Mouse (Mus musculus) left cerebral cortex, adult 9 months (tissue): ENCODE data around the gene Spata9.
A peak's percentile ranks its signal among the peaks of the same experiment; 100 is the strongest.
"Not testable (repeated sequence)": the region's sequence is repeated elsewhere in the genome, so short reads cannot be mapped to it uniquely, and the experiment has no call there.

Experiments
- DNase-seq, 2 experiments: peaks; one replicate each; pipeline ENCODE4 v3.0.0; 2022; ENCODE audit warnings: low spot score in 2 of 2

The Spata9 gene

GRCm38 (mm10) chr13:75966850-75967249 is at the start of gene Spata9:
Gene Spata9, plus strand, starts transcription at chr13:75967150.
- no peak for DNase-seq

DNA sequence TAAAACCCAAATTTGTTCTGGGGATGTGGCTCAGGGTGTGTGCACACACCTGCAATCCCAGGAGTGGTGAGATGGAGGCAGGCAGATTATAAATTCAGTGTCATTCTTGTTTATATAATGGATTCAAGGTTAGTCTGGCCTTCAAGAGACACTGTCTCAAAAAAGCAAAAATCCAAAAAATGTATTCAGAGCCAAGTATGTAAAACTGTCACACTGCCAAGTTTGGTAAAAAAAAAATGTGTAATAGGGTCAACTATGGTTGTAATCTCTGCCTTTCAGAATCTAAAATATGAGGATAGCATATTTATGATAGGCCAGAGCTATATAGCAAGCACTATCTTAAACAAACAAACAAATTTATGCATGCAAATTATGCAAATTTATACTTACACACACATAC is 39.0 kb upstream of the Spata9 start:
- DNase-seq, result no peak

- not testable (repeated sequence) for DNase-seq
Observed at GRCm38 (mm10) chr13:75929071-75929470, 37.9 kb upstream of the Spata9 start.

- no peak for DNase-seq
Observed at GRCm38 (mm10) chr13:75930023-75930422, 36.9 kb upstream of the Spata9 start.

DNA sequence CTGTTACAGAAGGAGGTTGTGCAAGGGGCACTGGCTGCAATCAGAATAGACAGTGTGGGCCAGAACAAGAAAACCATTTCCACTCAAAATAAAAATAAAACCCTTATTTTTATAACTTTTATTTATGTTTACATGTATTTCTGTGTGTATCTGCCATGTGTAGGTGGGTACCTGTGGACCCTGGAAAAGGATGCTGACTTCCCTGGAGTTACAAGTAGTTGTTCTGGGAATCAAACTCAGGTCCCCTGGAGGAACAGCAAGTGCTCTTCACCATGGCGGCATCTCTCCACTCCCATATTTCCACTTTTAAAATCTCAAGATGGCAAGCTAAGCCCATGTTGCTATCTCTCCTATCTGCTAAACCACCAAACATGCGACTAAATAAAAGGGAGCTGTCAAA is 36.3 kb upstream of the Spata9 start:
- no peak for DNase-seq

- peak in 1 of 2 experiments; percentile 49 for DNase-seq
Observed at GRCm38 (mm10) chr13:75931073-75931472, 35.9 kb upstream of the Spata9 start.

GRCm38 (mm10) chr13:75933287-75933686 is 33.7 kb upstream of the Spata9 start:
- no peak for DNase-seq

DNA sequence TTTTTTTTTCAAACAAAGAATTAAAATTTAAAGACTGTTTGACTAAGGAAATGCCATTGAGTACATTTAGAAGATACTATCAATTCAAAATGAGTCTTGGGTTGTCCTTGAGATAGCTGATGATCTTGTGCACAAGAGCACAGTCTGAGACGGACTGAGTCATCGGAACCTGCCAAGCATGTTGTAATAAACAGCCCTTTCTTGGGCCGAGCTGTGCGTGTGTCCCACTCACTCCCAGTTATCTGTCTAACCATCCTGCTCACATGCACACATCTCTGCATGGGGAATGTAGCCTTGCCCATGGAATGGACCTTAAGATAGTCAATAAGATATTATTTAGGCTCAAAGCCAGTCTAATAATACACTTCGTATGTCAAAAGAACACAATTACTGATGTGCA is 28.1 kb upstream of the Spata9 start:
- DNase-seq, result no peak

DNA sequence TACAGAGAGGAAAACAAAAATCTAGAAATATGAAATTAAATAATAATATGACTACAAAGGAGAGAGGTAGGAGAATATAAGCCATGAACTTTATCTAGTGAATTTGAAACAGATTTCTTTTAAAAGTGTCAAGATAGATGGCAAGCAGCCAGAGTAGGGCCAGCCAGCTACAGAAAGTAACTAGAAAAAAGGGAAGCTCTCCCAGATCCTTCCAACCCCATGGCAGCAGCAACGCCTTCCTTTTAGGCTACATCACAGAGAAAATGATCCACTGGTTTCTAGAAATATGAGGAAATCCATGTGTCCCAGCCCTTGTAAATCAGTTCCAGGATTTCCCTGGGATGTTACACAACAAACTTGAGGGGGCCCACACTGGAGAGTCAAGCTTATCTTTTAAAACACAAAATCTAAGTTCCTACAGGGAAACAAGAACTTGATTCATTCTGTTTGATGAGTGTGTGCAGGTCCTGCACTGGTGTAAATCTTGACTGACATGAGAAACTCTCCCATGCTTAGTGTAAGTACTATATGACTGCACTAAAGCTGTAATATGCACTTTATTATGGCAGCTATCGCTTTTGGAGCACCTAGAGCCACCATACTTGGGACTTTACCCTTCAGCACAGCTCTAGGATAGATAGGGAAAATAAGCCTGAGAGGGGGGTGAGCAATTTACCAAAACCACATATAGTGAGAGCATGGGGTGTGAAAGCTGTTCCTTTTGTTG is 26.0 kb upstream of the Spata9 start:
- DNase-seq, result no peak

- no peak for DNase-seq
Observed at GRCm38 (mm10) chr13:75941518-75942295, 25.2 kb upstream of the Spata9 start.

DNA sequence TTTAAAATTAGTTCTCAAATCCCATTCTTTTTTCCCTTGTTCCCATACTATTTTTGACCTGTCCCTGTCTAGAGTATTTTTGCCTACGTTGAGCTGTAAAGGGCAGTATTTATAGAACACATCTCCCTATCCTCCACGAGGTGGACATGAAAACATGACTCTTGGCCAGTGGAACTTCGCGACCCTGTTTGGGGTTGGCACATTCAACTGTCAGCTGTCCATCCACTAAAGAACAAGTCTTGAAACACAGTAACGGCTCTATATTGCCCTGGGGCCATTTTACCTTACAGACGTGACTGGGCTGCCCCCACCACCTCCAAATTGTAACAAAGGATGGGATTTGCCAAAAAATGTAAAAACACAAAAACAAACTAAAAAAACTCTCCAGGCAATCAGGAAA is 24.2 kb upstream of the Spata9 start:
- DNase-seq, result no peak

- peak in 1 of 2 experiments; percentile 54 for DNase-seq
Observed at GRCm38 (mm10) chr13:75943189-75944043, 23.5 kb upstream of the Spata9 start, which contains the start of gene Rhobtb3. Gene Rhobtb3, minus strand, starts transcription at chr13:75943925.

DNA sequence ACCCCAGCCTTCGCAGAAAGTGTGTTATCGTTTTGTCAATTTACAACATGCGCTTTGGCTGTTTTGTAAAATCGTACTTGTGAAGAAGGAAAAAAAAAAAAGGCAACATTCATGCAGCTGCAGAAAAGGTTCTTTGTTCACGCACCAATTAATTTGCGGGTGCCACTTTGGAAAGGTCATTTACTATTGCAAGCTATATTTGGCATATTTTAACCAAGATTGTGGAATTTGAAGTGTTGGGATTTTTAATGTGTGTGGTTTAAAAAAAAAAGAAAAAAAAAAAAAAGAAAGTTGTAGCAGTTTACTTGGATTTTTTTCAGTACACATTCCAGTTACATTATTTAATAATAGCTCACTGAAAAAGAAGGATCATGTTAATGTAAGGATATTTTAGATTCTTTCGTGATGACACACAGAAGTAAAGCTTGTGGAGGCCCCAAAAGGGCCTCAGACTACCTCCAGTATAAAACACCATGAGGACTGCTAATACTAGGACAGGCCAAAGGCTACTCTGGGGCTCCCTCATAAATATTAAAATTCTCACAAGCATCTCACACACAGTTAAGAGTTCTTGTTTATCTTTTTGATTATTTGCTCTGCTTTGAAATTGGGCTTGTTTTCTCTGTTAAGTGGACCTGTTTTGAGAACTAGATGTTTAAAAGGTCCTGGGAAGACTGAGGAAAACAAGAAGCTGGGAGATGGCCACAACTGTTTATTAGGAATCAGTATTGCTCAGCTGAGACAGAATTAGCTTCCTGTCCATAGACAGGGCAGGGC is 22.7 kb upstream of the Spata9 start:
- no peak for DNase-seq

GRCm38 (mm10) chr13:75950295-75950694 is 16.7 kb upstream of the Spata9 start:
- DNase-seq, result no peak

DNA sequence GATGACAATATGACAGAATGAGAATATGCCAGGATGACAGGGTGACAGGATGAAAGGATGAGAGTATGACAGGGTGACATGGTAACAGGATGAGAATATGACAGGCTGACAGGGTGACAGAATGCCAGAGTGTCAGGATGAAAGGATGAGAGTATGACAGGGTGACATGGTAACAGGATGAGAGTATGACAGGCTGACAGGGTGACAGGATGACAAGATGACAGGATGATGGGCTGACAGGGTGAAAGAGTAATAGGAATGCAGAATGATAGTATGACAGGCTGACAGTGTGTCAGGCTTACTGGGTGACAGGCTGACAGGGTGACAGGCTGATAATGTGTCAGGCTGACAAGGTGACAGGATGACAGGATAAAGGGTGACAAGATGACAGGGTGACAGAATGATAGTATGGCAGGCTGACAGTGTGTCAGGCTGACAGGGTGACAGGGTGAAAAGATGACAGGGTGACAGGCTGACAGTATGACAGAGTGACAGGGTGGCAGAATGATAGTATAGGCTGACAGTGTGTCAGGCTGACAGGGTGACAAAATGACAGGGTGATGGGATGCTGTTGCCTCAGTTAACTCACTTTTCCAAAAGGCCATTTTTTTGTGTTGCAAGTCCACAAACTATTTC is 11.5 kb upstream of the Spata9 start:
- DNase-seq, result no peak

DNA sequence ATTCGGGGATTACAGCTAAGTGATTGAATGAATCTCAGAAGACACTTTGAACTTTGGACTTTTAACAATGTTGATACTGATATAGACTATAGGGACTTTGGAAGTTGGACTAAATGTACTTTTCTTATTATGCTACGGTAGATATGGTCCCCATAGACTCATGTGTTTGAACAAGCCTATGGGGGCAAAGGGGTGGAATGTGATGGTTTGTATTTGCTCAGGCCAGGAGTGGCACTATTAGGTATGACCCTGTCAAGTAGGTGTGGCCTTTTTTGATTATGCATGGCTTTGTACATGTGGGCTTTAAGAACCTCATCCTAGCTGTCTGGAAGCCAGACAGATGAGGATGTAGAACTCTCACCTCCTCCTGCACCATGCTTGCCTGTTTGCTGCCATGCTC is 7.5 kb downstream of the Spata9 start:
- DNase-seq, result no peak

DNA sequence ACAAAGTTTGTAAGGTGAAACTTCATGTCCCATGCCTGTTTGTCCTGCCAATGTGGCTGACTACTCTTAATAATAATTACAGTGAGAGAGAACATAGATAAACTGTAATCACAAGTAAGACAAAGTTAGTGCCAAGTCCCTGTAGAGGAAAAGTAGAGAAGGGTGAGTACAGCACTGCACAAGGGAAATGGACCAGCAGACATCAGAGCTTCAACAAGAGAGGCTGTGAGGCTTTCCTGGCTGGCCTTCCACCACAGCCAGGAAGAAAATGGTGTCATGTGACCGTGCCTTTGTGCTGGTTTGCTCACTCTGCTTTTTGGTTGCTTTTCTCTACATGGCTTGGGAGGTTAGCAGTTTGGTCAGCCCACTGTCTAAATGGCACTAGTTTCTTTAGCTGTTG is 8.7 kb downstream of the Spata9 start:
- DNase-seq, result no peak

GRCm38 (mm10) chr13:75976218-75976617 is 9.3 kb downstream of the Spata9 start:
- DNase-seq, result no peak

DNA sequence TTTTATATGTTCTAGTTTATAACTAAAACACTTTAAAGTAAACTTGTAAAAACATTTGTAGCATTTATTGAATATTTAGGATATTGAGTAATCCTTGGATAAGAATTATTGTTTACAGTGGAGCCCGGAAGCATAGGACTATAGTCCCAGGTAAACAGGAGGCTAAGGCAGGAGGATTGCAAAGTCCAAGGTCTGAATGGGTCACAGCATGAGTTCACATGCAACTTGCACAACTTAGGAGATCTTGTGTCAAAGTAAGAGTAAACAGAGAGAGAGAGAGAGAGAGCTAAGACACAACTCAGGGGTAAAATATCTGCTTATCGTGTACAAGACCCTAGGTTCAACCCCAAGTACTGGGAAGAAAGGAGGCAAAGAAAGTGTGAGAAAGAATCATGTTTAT is 9.7 kb downstream of the Spata9 start:
- DNase-seq, result no peak

- DNase-seq, result no peak
Observed at GRCm38 (mm10) chr13:75981901-75982300, 15.0 kb downstream of the Spata9 start.

GRCm38 (mm10) chr13:75988096-75988495 is 21.1 kb downstream of the Spata9 start:
- no peak for DNase-seq
